Mouse (Mus musculus) left cerebral cortex, adult 18-20 months (tissue): ENCODE results near the gene Mthfr. TPM values are rescaled to one million over a fixed set of nuclear protein-coding genes. Genes with fewer than 3 reads are reported as not detected.

Experiments used
- DNase-seq, 2 experiments: peaks; one replicate each; pipeline ENCODE4 v3.0.0; 2021 to 2022; ENCODE audit warnings: low spot score in 2 of 2, mixed read lengths in 1 of 2
- total RNA-seq, 2 experiments: library from RNA; stranded (reverse); gene quantifications; 2 replicates each; pipeline ENCODE4 v1.2.3; 2021

Mthfr gene
- total RNA-seq, 2 experiments from 2014 or later: 29.3 to 34.3 TPM

DNA sequence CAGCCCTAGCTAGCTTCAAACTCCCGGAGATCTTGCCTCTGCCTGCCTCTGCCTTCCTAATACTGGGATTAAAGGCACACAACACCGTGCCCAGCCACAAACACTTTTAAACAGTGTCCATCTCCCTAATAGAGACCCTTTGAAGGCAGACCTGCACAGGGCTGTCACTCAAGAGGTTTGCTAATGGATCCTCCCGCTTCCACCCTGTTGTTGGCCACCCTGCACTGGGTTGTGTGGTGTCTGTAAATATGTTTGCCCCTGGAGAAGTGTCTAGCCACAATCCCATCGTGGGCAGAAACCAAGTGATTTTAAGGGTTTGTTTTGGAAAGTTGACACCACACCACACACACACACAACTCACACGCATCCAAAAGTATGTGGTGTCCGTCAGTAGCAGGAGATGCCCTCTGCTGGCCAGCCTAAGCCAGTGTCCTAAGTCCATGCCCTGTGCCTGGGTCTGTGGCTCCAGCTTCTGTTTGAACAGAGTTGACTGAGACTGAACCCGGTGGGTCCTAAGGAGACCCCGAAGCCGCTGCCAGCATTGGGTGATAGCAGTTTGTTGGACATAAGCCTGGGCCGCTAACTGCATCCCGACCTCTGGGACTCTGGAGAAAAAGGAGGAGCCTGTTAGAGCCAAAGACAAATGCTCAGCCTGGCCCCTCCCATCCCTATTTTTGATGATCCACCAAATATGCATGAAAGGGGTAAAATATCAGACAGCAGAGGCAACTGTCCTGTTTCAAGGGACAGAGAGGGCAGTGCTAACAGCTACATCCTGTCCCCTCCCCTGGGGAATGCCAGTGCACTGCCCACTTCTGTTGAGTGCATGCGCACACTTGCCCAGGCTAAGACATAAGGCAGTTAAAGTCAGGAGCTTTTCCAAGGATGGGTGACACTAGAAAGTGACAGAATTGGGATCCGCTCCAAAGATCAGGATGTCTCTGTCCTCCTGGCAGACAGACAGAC lies 21.5 kb downstream of the Mthfr start:
- DNase-seq: no peak

- no peak for DNase-seq
Measured at GRCm38 (mm10) chr4:148061086-148061480, 22.2 kb downstream of the Mthfr start.

GRCm38 (mm10) chr4:148065702-148066400 lies 27.0 kb downstream of the Mthfr start:
- DNase-seq: no peak

DNA sequence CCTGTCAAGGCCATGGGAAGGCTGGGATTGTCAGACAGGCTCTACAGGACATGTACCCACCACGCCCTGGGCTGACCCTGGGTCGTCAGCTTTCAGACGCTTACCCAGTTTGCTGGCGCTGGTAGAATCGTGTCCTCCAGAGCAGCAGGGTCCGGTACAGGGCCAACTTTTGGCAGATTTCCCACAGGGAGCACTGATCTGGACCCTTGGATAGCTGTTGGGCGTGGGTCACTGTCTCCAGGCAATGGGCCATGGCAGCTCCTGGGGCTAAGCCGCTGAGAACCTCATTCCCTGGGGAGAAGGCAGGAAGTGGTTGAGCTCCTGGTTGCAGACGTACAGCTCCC lies 27.5 kb downstream of the Mthfr start:
- DNase-seq: no peak

DNA sequence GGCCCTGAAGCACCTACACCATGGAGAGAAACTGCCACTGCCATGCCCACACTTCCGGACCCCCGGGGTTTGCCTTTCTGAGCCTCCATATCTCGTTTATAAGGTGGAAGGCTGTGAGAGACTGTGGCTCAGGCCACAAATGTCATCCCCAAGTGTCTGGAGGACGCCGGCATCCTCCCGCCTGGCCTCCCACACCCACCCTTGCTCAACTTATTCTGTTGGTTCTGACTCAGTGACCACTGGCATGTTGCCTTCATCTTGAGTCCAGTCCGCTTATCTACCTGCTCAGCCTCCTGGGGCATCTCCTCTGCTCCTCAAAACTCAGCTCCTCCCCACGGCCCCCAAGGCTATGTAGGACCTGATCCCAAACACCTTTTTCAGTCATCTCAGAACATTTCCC lies 28.5 kb downstream of the Mthfr start:
- no peak for DNase-seq

GRCm38 (mm10) chr4:148069602-148070218 lies 30.8 kb downstream of the Mthfr start:
- no peak for DNase-seq

- no peak for DNase-seq
Measured at GRCm38 (mm10) chr4:148071508-148071907, 32.6 kb downstream of the Mthfr start.

GRCm38 (mm10) chr4:148074521-148075189 lies 35.8 kb downstream of the Mthfr start:
- DNase-seq: no peak

- peak; percentile 63 to 64 for DNase-seq
Measured at GRCm38 (mm10) chr4:148075259-148075658, 36.4 kb downstream of the Mthfr start.

- no peak for DNase-seq
Measured at GRCm38 (mm10) chr4:148075881-148076280, 37.0 kb downstream of the Mthfr start.

- no peak for DNase-seq
Measured at GRCm38 (mm10) chr4:148079212-148079611, 40.3 kb downstream of the Mthfr start.

DNA sequence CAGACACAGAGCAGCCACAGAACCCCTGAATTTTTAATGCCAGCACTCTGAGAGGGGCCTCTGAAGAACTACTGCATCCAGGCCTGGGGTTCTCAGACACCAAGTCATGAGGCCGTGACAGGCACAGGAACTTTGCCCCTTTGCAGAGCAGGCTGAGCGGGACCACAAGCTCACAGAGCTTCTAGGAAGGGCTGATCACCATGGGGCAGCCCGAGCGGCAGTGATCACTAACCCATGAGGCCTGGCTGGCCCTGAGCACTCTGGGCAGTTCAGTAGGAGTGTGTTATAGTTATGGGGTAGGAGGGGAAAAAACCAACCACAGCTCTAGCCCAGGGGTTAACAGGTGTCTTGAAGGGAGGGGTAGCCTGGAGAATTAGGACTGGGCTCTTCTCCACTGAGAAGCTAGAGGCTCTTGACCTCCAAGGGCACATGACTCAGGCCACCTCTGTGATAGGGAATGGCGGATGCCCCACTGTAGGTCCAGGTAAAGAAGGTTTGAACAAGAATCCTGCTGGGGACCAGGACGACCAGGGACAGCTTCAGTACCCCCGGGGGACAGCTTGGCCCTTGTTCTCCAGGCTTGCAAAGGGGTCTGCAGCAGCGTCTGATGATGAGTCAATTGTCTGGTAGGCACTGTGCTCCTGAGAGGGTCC lies 41.2 kb downstream of the Mthfr start:
- DNase-seq: no peak

GRCm38 (mm10) chr4:148080597-148080973 lies 41.7 kb downstream of the Mthfr start:
- DNase-seq: no peak

GRCm38 (mm10) chr4:148081201-148081600 lies 42.3 kb downstream of the Mthfr start:
- DNase-seq: no peak

- DNase-seq: peak; percentile 41 to 52
Measured at GRCm38 (mm10) chr4:148082257-148083044, 43.6 kb downstream of the Mthfr start.

- no peak for DNase-seq
Measured at GRCm38 (mm10) chr4:148083176-148083899, 44.5 kb downstream of the Mthfr start.

- no peak for DNase-seq
Measured at GRCm38 (mm10) chr4:148084261-148084714, 45.4 kb downstream of the Mthfr start.

DNA sequence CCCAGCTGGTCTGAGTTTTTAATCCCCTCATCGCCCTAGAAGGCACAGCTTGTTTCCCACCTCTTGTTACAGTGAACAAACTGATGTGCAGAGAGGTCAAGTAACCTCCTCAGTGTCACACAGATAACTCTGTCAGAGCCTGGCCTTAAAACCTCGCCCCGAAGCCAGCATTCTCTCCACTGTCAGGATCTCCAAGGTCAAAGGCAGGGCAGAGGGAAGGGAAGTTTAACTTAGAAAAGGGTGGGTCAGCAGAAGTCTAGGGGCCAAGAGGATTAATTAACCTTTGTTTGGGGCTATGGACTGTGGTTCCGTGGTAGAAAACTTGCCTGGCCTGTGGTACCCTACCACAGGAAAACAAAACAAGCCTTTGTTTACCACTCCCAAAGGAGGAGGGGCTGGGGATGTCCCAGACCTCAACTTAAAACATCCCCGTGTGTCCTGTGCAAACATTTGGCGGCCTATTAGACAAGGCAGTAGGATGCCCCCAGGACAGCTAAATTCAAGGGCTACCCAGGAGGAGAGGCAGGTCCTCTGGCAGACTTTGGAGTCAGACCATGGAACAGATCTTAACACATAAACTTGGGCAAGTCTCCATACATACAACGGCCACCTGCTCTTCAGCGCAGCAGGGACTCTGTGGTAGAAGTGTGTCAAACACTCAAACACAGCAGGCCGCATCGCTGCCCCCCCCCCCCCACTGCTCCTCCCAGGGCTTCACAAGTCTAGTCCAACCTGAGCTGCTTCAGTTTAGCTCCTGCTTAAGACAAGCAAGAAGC lies 46.4 kb downstream of the Mthfr start:
- DNase-seq: no peak
